Mouse (Mus musculus) heart, postnatal 0 days (tissue): ENCODE data around the gene Itpk1. TPM values are rescaled to one million over a fixed set of nuclear protein-coding genes. Genes with fewer than 3 reads are reported as not detected.

Experiments used
- ATAC-seq: fragments of 200-750 bp; cut with Nextera tagmentation; 2 replicates; pipeline ENCODE4 v1.8.0; 2017; ENCODE audit warnings: low read depth, moderate number of reproducible peaks, moderate library complexity; ENCODE audit not compliant: insufficient read depth
- DNase-seq: peaks from one replicate; pipeline ENCODE4 v3.0.0-alpha.2; 2016; ENCODE audit warnings: low spot score
- H3K27ac ChIP-seq: fragments of 300-500 bp; sonication (generic); 2 replicates; pipeline ENCODE4 v1.5.1; 2014; ENCODE audit warnings: low read depth, mild to moderate bottlenecking
- H3K27me3 ChIP-seq: fragments of 300-500 bp; sonication (generic); 2 replicates; pipeline ENCODE4 v1.6.1; 2014; ENCODE audit warnings: low read length, mixed read lengths; ENCODE audit not compliant: control insufficient read depth, insufficient read depth
- H3K36me3 ChIP-seq: fragments of 300-500 bp; sonication (generic); replicated peaks from 2 replicates; pipeline ENCODE4 v1.6.1; 2014; ENCODE audit warnings: low read length, mixed read lengths; ENCODE audit not compliant: control insufficient read depth, insufficient read depth
- H3K4me1 ChIP-seq: fragments of 300-500 bp; sonication (generic); 2 replicates; pipeline ENCODE4 v1.6.1; 2014; ENCODE audit warnings: antibody characterized with exemption; ENCODE audit not compliant: control insufficient read depth, insufficient read depth
- H3K4me2 ChIP-seq: fragments of 300-500 bp; sonication (generic); 2 replicates; pipeline ENCODE4 v1.6.1; 2014; ENCODE audit warnings: low read depth, mild to moderate bottlenecking, low read length, moderate library complexity
- H3K4me3 ChIP-seq: fragments of 300-500 bp; sonication (generic); 2 replicates; pipeline ENCODE4 v1.5.1; 2014; ENCODE audit warnings: low read depth, low read length
- H3K9ac ChIP-seq: fragments of 300-500 bp; sonication (generic); replicated peaks from 2 replicates; pipeline ENCODE4 v1.6.1; 2014; ENCODE audit warnings: low read depth, low read length, mixed read lengths
- H3K9me3 ChIP-seq: fragments of 300-500 bp; sonication (generic); replicated peaks from 2 replicates; pipeline ENCODE4 v1.6.1; 2016; ENCODE audit warnings: low read length; ENCODE audit not compliant: control insufficient read depth
- CTCF ChIP-seq: IDR thresholded peaks from 2 replicates; pipeline ENCODE4 v1.5.1; 2016; ENCODE audit warnings: antibody characterized with exemption, control low read depth, low read depth
- EP300 ChIP-seq: IDR thresholded peaks from 2 replicates; pipeline ENCODE4 v1.6.1; 2016; ENCODE audit warnings: antibody characterized with exemption, low read depth
- WGBS: fragments of 180-500 bp; shearing (Covaris S2); extraction: QIAGEN DNeasy Blood & Tissue Kit; methylation state at CpG from one replicate; pipeline ENCODE4 v1.1.7; 2014; 5-methylcytosine and 5-hydroxymethylcytosine counted together
- polyA plus RNA-seq: library from polyadenylated mRNA; unstranded; fragments of >200 nt; fragmentation: Nextera tagmentation; extraction: Ambion mirVana; gene quantifications from 2 replicates; pipeline ENCODE4 v1.2.1, GENCODE M21; 2015
- total RNA-seq: library from RNA; depleted of rRNA; stranded (reverse); fragments of >200 nt; gene quantifications from 2 replicates; pipeline ENCODE4 v1.2.3, GENCODE M21; 2014; ENCODE audit warnings: low replicate concordance

Gene Itpk1
- total and polyA plus RNA-seq, 2 experiments from 2014 or later: 2.6 to 9.4 TPM

DNA sequence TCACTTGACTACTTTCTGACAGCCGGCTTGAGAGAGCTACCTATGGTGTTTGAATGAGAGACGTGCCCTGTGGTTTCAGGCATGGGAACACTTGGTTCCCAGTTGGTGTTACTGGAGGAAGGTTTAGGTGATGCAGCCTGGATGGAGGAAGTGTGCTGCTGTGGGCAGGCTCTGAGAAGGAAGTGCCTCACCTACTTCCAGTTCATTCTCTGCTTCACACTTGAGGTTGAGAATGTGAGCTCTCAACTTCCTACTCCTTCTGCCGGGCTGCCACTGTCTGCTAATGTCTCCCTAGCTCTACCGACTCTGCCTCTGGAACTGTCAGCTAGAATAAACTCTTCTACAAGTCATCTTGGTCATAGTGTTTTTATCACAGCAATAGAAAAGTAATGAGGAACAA is 83.5 kb downstream of the Itpk1 start:
- 82% methylated on average over 4 of the region's 4 CpGs for WGBS
- no peaks in the 10 kb centered on the region for H3K36me3 ChIP-seq
- no peak for ATAC-seq

DNA sequence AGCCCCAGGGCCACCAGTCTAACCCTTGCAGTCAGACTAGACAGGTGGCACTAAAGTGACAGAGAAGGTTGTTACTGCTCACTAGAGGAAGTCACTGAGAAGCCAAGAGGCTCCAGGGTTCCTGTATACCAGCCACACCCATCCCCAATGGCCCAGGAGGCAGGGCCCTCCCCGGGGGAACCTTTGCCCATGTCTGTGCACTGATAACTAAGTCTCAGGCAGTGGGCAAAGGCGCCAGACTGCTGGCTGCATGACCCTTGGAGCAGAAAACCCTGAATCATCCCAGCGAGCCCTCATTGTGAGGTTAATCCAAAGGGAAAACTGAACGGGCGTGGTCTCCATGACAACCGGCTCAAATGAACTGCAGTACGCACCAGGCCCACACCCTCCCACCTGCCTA is 84.8 kb downstream of the Itpk1 start:
- Histone ChIP-seq H3K4me2 (no peak overlapping the region), H3K4me3 (no peak overlapping the region), H3K4me1 (0 out of 2 replicates have a peak, but pooled peaks cover 4% of the 10 kb centered on the region), H3K27ac (no peak overlapping the region), H3K9me3 (no peaks in the 10 kb centered on the region), H3K36me3 (no peaks in the 10 kb centered on the region), H3K27me3 (no peaks in the 10 kb centered on the region), H3K9ac (no peak overlapping the region)
- TF ChIP-seq CTCF (no peak), EP300 (no peak)
- no peak for DNase-seq
- ATAC-seq: no peak
- WGBS: 78% methylated on average over 7 of the region's 7 CpGs

More for the DNA sequence above, 83.5 kb downstream of the Itpk1 start:
- H3K27ac ChIP-seq: no peak overlapping the region
- no peak for DNase-seq
- H3K27me3 ChIP-seq: no peaks in the 10 kb centered on the region
- TF ChIP-seq EP300 (no peak), CTCF (no peak)
- H3K4me2 ChIP-seq: no peak overlapping the region
- no peak overlapping the region for H3K4me3 ChIP-seq
- H3K4me1 ChIP-seq: 0 out of 2 replicates have a peak, but pooled peaks cover 4% of the 10 kb centered on the region
- H3K9ac ChIP-seq: no peak overlapping the region
- H3K9me3 ChIP-seq: no peaks in the 10 kb centered on the region

DNA sequence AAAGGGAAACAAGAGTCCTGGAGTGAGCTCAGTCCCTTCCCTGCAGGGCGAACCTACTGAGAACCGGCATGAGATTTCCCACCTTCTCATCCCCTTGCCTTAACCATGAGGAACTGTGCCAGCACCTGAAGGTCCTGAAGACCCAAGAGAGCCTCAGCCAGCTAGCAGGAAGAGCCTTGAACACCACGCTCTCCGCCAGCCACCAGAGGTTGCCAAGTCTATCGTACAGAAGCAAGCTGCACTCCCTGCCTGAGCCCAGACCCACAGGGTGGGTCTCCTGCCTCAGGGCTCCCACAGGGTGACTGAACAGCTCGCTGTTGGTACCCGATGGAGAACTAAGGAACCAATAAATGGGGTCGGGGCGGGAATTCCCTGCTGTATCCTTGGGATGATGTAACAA is 86.6 kb downstream of the Itpk1 start:
- Histone ChIP-seq H3K27me3 (no peaks in the 10 kb centered on the region), H3K9ac (no peak overlapping the region), H3K9me3 (no peaks in the 10 kb centered on the region), H3K36me3 (no peaks in the 10 kb centered on the region), H3K4me1 (0 out of 2 replicates have a peak, but pooled peaks cover 4% of the 10 kb centered on the region), H3K4me2 (no peak overlapping the region), H3K27ac (no peak overlapping the region), H3K4me3 (no peak overlapping the region)
- 79% methylated on average over 9 of the region's 9 CpGs for WGBS
- TF ChIP-seq CTCF (no peak), EP300 (no peak)
- DNase-seq: no peak
- ATAC-seq: no peak

DNA sequence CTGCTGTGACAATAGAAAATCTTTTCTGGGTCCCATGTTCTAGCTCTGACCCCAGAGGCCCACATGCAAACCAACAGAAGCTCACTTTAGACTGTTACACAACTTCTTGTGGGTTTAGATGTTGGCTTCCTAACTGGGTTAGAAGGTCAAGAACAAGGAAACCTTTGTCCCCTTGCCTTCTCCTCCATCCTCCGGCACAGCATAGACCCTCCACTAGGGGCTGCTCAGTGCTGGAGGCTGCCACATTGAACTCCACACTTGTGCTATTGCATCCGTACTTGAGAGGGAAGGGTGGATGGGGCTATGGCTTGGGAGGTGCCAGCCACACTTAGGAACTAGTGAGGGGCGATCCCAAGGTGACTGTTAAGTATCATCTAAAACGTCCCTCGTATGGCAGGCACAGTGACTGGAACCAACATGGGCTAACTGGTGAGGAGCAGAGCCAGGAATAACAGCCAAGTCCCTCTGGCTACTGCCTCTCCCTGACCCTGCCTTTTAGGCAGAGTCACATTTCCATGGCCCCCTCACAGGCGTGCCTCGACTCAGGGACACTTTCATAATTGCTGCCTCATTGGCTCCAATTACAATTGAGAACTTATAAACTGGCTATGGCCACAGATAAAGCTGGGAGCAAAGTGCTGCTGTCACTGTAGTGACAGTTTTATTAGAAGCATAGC is 87.7 kb downstream of the Itpk1 start:
- Histone ChIP-seq H3K9me3 (no peaks in the 10 kb centered on the region), H3K4me3 (no peak overlapping the region), H3K9ac (no peak overlapping the region), H3K4me2 (no peak overlapping the region), H3K27me3 (no peaks in the 10 kb centered on the region), H3K36me3 (no peaks in the 10 kb centered on the region), H3K4me1 (0 out of 2 replicates have a peak, but pooled peaks cover 4% of the 10 kb centered on the region), H3K27ac (no peak overlapping the region)
- TF ChIP-seq CTCF (peak; percentile 41), EP300 (no peak)
- ATAC-seq (peak; percentile 49; the same call in 1 of the 2 replicates), DNase-seq (no peak)
- 53% methylated on average over 7 of the region's 7 CpGs for WGBS

DNA sequence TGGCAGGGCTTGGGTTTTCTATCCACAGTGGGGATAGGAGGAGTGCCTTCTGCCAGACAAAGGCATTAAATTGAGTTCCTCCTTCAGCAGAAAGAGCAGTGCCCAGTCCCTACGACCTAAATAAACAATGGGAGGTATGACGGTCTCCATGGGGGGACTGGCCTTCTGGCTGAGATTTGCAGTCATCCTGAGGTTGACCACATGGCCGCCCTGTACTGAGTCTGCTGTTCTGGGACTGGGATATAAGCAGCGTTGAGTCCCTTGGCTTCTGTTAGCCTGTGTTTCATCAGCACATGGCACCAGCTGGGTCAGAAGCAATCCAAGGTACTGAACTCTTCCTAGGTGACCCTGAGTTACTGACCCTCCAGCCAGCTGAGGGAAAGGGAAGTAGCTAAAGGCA is 88.5 kb downstream of the Itpk1 start:
- Histone ChIP-seq H3K9ac (no peak overlapping the region), H3K27ac (no peak overlapping the region), H3K4me1 (0 out of 2 replicates have a peak, but pooled peaks cover 4% of the 10 kb centered on the region), H3K36me3 (no peaks in the 10 kb centered on the region), H3K4me2 (no peak overlapping the region), H3K9me3 (no peaks in the 10 kb centered on the region), H3K4me3 (no peak overlapping the region), H3K27me3 (no peaks in the 10 kb centered on the region)
- no peak for TF ChIP-seq CTCF
- TF ChIP-seq EP300: no peak
- ATAC-seq (no peak), DNase-seq (no peak)
- WGBS: 55% methylated on average over 4 of the region's 4 CpGs

DNA sequence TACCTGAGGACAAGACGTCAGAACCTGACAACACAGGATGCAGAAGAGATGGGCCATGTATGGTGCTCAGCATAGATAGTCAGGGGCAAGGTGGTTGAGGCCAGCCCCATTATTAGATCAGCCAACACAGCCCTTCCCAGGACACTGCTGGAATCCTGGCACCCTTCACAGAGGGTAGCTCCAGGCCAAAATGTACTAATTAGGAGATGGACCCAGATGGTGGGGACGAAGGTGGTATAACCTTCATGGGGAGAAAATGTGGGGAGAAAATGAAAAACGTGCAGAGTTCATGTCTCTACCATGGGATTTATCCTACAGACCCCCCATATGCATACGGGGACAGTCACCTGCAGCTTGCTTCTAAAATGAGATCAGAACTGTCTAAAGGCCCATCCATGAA is 91.3 kb downstream of the Itpk1 start:
- TF ChIP-seq CTCF (no peak), EP300 (no peak)
- 78% methylated on average over 4 of the region's 4 CpGs for WGBS
- Histone ChIP-seq H3K4me2 (no peak overlapping the region), H3K4me3 (no peak overlapping the region), H3K27me3 (no peaks in the 10 kb centered on the region), H3K9ac (no peak overlapping the region), H3K36me3 (no peaks in the 10 kb centered on the region), H3K4me1 (peaks cover 4% of the 10 kb centered on the region; the same call in 1 of the 2 replicates), H3K9me3 (no peaks in the 10 kb centered on the region), H3K27ac (no peak overlapping the region)
- DNase-seq (no peak), ATAC-seq (no peak)
